Mouse (Mus musculus): Measurements from ENCODE around the gene Tsga8.

The Tsga8 gene

GRCm38 (mm10) chrX:83487598-83487997 lies at the start of gene Tsga8:
Tsga8 (minus strand) TSS chrX:83487924.
- DNase-seq: no peak
